Mouse (Mus musculus): ENCODE results near the gene Cerkl. TPM values are rescaled to one million over a fixed set of nuclear protein-coding genes. Genes with fewer than 3 reads are reported as not detected.
A peak's percentile ranks its signal among the peaks of the same experiment; 100 is the strongest.

Gene Cerkl
- polyA plus RNA-seq, 1 experiment from 2014 or later: 1.1 TPM

DNA sequence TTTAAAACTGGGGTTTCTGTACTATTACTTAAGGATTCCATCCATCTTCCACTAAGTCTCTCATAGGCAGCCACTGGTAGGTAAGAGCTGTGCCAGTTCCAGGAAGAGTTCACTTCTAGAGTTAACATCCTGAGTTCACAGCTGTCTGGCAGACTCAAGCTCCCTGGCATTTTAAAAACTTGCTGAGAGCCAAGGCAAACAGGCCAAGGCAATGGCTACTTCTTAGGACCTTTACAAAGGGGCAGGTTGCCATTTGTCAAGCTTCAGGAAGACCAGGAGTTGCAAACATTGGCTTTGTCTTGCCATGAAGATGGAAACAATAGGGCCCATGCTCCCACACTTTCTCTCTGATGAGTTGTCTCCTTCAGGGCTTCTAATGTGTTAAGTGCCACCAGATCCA is 26.5 kb downstream of the Cerkl start:
- peaks cover 14% of the 10 kb centered on the region for H3K27me3 ChIP-seq
- H3K9ac ChIP-seq: no peak overlapping the region
- no peaks in the 10 kb centered on the region for H3K9me3 ChIP-seq
- 0 out of 2 replicates have a peak overlapping the region, but pooled peaks have one; percentile 98 for H3K4me2 ChIP-seq (replicated peaks)
- no peak for ATAC-seq (ENCODE audit: low FRiP score, low read depth)
- H3K4me3 ChIP-seq: no peak overlapping the region
- H3K4me1 ChIP-seq: peaks cover 23% of the 10 kb centered on the region
- H3K36me3 ChIP-seq: no peaks in the 10 kb centered on the region
- H3K27ac ChIP-seq: no peak overlapping the region

DNA sequence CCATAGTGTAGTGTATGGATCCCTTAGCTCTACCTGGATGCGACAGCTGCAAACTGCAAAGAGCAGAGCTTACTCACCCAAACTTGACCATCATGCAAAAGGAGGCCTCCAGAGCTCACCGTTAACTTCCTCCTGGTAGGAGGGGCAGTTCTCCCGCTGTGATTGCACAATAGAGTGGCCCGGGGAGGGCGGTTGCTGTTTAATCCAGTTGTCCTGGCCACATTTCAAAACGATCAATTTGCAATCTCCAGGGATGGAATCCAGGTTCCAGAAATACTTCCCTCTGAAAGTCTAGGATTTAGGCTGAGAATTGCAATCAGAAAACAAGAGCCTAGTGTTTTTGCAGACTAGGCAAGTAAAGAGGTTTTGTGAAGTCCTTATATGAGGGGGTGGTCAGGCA is 26.9 kb downstream of the Cerkl start:
- H3K4me2 ChIP-seq (replicated peaks): 0 out of 2 replicates have a peak overlapping the region, but pooled peaks have one; percentile 98
- H3K4me1 ChIP-seq: peaks cover 23% of the 10 kb centered on the region
- H3K4me3 ChIP-seq: no peak overlapping the region
- H3K36me3 ChIP-seq: no peaks in the 10 kb centered on the region
- 13% methylated on average over 6 of the region's 6 CpGs for WGBS
- no peaks in the 10 kb centered on the region for H3K9me3 ChIP-seq
- H3K27ac ChIP-seq: no peak overlapping the region
- no peak overlapping the region for H3K9ac ChIP-seq
- H3K27me3 ChIP-seq: peaks cover 14% of the 10 kb centered on the region
- ATAC-seq (ENCODE audit: low FRiP score, low read depth): no peak

DNA sequence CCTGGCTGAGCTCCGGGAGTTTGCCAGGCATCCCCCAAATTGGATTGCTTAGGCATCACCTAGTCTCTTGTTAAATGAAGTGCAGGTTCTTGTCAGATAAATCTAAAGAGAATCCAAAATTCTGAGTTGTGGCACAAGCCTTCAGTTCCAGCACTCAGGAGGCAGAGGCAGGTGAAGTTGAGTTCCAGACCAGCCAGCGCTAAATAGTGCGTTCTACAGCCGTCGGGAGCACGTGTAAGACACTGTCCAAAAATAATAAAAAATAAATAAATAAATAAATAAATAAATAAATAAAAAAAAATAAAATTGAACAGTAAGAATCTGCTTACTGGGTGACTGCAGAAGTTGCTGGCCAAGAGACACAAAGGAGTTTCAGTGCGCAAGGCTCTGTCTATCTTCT is 27.5 kb downstream of the Cerkl start:
- 15% methylated on average over 7 of the region's 7 CpGs for WGBS
- Histone ChIP-seq H3K27me3 (peaks cover 14% of the 10 kb centered on the region), H3K4me2 (replicated peaks) (peak overlapping the region; percentile 98), H3K4me3 (peak overlapping the region; percentile 52), H3K4me1 (peaks cover 23% of the 10 kb centered on the region), H3K36me3 (no peaks in the 10 kb centered on the region), H3K9me3 (no peaks in the 10 kb centered on the region), H3K27ac (no peak overlapping the region), H3K9ac (peak overlapping the region; percentile 67)
- ATAC-seq (ENCODE audit: low FRiP score, low read depth): peak; percentile 9; the same call in 1 of the 2 replicates

DNA sequence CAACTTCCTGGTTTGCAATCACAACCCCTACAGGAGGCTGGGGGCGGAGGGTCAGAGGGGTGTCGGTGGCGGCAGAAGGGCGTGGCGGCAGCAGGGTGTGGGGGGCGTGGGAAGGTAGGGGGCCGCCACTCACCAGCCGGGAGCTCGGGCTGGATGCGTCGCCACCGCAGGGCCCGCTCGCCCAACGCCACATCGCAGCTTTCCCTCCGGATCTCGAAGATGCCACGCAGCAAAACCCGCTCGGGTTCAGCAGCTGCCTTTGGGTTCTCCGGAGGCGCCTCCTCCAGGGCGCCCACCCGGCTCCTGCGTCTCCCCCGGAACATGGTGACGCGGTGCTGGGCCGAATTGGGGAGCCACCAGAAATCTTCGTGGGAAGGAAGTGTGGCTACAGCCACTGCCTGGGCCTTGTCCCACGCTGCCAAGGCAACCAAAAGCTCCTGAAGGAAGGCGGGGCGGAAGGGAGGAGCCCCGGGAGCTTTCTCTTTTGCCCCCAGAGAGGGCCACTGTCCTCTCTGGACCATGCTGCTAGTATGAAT is 27.9 kb downstream of the Cerkl start:
- Histone ChIP-seq H3K27me3 (peaks cover 14% of the 10 kb centered on the region), H3K4me1 (peaks cover 23% of the 10 kb centered on the region), H3K36me3 (no peaks in the 10 kb centered on the region), H3K9ac (peak overlapping the region; percentile 67), H3K27ac (0 out of 2 replicates have a peak overlapping the region, but pooled peaks have one; percentile 28), H3K9me3 (no peaks in the 10 kb centered on the region), H3K4me3 (peak overlapping the region; percentile 52), H3K4me2 (replicated peaks) (peak overlapping the region; percentile 98)
- ATAC-seq (ENCODE audit: low FRiP score, low read depth): peak; percentile 41; the same call in 1 of the 2 replicates
- under 1% methylated on average over 35 of the region's 35 CpGs for WGBS

DNA sequence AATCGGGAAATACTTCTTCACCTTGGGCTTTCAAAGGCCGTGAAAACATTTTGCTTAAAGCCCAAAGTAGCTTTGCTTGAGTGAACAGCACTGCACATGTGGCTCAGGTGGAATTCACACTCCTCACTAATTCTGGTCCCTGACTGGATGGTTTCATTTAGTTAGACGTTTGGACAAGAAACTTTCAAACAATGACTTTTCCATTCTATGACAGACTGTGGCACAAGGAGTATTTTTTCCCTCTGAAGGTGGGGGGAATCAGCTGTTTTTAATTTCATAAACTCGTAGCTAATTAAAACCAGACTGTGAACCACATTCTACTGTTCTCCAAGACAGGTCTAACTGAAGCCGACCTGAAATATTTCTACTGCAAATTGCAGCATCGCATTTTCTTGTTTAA is 28.6 kb downstream of the Cerkl start:
- no peaks in the 10 kb centered on the region for H3K9me3 ChIP-seq
- H3K4me3 ChIP-seq: peak overlapping the region; percentile 52
- no peak overlapping the region for H3K9ac ChIP-seq
- peaks cover 23% of the 10 kb centered on the region for H3K4me1 ChIP-seq
- ATAC-seq (ENCODE audit: low FRiP score, low read depth): peak; percentile 58; the same call in 1 of the 2 replicates
- H3K27ac ChIP-seq: no peak overlapping the region
- H3K36me3 ChIP-seq: no peaks in the 10 kb centered on the region
- H3K27me3 ChIP-seq: peaks cover 14% of the 10 kb centered on the region
- peak overlapping the region; percentile 98 for H3K4me2 ChIP-seq (replicated peaks)
- WGBS: 7% methylated on average over 6 of the region's 6 CpGs

DNA sequence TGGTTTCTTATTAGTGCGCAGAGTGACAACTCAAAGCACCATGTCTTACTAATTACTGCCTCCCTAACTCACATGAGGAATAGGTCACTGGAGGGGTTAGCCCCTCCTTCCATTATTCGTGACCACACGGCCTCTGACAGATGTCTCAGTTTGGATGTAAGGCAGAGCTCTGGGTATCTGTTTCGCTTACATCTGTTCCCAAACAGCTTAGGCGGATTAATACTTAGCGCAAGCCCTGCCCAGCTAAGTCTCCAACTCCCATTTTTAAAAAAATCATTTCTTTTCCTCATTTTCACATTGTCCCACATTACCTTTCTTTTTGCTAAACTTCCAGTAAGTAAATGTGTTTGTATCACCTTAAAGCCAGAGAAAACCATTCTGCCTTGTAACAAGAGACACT is 34.9 kb downstream of the Cerkl start:
- 30% methylated on average over 6 of the region's 6 CpGs for WGBS
- ATAC-seq (ENCODE audit: low FRiP score, low read depth): no peak
- no peaks in the 10 kb centered on the region for H3K36me3 ChIP-seq
- H3K9me3 ChIP-seq: no peaks in the 10 kb centered on the region
- no peak overlapping the region for H3K4me2 ChIP-seq (replicated peaks)
- no peak overlapping the region for H3K27ac ChIP-seq
- no peak overlapping the region for H3K9ac ChIP-seq
- no peaks in the 10 kb centered on the region for H3K27me3 ChIP-seq
- no peaks in the 10 kb centered on the region for H3K4me1 ChIP-seq
- H3K4me3 ChIP-seq: no peak overlapping the region

DNA sequence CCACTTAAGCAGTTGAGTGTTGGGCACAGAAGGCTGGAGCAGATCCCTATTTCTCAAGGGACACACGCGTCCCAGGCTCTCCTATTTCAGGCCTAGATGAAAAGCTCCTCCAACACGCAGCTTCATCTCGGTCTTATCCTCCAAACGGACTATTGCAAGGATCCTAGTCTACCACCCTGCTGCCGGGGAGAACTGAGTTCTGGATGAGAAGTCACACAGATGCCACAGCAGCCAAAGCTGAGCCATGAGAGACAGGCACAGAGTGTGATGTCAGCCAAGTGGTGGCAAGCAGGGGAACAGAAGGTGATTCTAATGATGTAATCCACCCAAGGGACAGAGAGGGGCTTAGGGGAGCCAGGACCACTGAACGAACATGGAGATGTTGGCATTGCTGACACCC is 42.1 kb downstream of the Cerkl start:
- ATAC-seq (ENCODE audit: low FRiP score, low read depth): no peak
- Histone ChIP-seq H3K9me3 (no peaks in the 10 kb centered on the region), H3K4me3 (no peak overlapping the region), H3K4me2 (replicated peaks) (no peak overlapping the region), H3K27me3 (no peaks in the 10 kb centered on the region), H3K27ac (no peak overlapping the region), H3K9ac (no peak overlapping the region), H3K4me1 (no peaks in the 10 kb centered on the region), H3K36me3 (no peaks in the 10 kb centered on the region)
- WGBS: 75% methylated on average over 7 of the region's 7 CpGs

DNA sequence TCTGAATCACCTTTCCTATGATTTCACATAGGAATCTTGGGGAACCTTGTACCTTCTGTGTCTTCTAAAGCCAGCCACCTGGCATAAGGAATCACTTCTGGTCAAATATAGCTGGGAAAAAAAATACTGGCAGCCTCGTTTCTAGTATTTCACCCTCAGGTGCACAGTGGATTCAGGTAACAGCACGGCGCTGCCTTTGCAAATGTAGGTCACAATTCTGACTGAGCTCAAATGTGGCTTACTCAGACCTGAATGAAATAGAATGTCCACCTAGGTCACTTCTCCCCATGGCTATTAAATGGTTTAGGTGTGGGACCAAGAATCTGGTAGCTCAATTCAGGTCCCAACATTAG is 45.7 kb downstream of the Cerkl start:
- WGBS: 65% methylated on average over 3 of the region's 3 CpGs
- no peak overlapping the region for H3K9ac ChIP-seq
- H3K4me3 ChIP-seq: no peak overlapping the region

DNA sequence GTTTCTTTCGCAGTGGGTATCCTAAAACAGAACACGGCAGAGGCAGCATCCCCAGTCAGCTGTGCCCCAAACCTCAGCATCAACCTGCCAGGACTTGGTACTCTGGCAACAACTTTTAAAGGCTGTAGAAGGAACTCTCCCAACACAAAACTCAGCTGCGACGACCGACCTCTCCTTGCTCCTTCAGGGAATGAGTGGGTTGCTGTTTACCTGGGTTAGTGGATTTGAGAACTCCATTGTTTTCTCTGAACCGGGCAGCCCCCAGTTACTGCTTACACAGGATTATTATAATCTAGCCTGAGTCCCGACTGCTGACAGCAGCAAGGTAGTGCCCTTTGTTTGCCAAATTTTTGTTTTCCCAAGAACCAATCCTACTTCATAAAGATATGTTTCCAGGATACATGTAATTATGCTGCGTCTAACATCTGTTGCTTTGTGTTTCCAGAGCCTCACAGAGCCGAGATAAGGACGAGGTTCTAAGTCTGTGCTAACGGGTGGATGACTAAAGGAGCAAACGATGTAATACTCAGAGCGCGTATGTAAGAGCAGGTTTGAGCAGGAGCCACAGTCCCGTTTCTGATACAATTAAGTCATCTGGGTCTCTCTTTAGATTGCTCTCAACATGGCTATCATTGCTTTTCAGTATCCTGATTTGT is 46.2 kb downstream of the Cerkl start:
- Histone ChIP-seq H3K36me3 (no peaks in the 10 kb centered on the region), H3K4me2 (replicated peaks) (no peak overlapping the region), H3K27ac (no peak overlapping the region), H3K9me3 (no peaks in the 10 kb centered on the region), H3K4me1 (no peaks in the 10 kb centered on the region), H3K27me3 (no peaks in the 10 kb centered on the region), H3K4me3 (no peak overlapping the region), H3K9ac (no peak overlapping the region)
- WGBS: 64% methylated on average over 15 of the region's 15 CpGs
- no peak for ATAC-seq (ENCODE audit: low FRiP score, low read depth)

More for the DNA sequence above, 45.7 kb downstream of the Cerkl start:
- H3K27me3 ChIP-seq: no peaks in the 10 kb centered on the region
- ATAC-seq (ENCODE audit: low FRiP score, low read depth): no peak
- H3K9me3 ChIP-seq: no peaks in the 10 kb centered on the region
- no peaks in the 10 kb centered on the region for H3K4me1 ChIP-seq
- H3K4me2 ChIP-seq (replicated peaks): no peak overlapping the region
- H3K36me3 ChIP-seq: no peaks in the 10 kb centered on the region
- no peak overlapping the region for H3K27ac ChIP-seq

DNA sequence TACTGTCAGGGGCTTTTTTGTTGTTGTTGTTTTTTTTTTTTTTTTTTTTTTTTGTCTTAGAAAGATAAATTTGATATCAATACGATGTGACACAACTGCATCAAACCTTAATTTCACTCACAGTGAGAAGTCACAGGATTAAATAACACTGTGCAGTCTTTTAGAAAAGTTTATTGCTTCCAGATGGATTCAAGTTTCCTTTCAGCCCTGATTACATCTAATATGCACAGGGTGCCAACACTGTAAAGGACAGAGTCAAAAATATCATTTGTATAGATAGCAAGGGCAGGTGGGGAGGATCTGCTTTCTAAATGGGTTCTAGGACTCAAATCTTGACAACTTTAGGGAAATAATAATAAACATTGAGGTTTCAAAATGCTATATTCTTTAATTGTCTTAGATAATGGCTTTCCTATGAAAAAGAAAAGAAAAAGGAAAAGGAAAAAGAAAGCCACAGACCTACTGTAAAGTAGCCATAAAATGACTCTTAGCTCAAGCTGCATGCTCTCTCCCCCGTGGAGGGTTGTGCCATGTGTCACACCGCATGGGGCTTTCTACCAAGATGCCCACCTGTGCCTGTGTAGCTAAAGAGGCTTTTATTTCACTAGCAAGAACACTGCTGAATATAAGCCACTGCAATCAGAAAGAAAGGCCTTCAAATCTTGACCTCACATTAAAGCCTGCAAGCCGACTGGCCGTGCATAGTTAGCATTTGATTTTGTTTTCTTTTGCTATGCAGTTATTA is 50.8 kb downstream of the Cerkl start:
- Histone ChIP-seq H3K9ac (no peak overlapping the region), H3K27me3 (no peaks in the 10 kb centered on the region), H3K4me3 (no peak overlapping the region), H3K9me3 (no peaks in the 10 kb centered on the region), H3K4me1 (no peaks in the 10 kb centered on the region), H3K36me3 (no peaks in the 10 kb centered on the region), H3K4me2 (replicated peaks) (no peak overlapping the region), H3K27ac (no peak overlapping the region)
- WGBS: 50% methylated on average over 5 of the region's 5 CpGs
- no peak for ATAC-seq (ENCODE audit: low FRiP score, low read depth)

DNA sequence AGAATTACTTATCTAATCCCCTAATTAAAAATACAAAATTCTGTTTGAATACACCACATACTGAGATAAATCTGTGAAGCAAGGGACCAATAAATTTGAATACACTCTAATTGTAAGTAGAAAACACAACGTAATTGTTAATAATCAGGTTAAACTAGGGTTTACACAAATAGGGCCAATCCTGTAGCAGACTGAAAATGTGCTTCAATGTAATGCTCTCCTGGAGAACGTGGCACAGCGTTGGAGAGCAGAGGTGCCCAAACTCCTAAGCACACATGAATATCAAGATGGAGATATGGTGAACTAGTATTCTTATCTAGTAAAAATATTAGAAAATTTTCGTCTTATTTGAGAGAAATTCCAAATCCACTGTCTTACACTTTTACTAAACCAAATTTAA is 56.5 kb downstream of the Cerkl start:
- Histone ChIP-seq H3K9ac (no peak overlapping the region), H3K27me3 (no peaks in the 10 kb centered on the region), H3K4me3 (no peak overlapping the region), H3K4me1 (no peaks in the 10 kb centered on the region), H3K4me2 (replicated peaks) (no peak overlapping the region), H3K27ac (no peak overlapping the region), H3K9me3 (no peaks in the 10 kb centered on the region), H3K36me3 (no peaks in the 10 kb centered on the region)
- no peak for ATAC-seq (ENCODE audit: low FRiP score, low read depth)
- 74% methylated on average over 4 of the region's 4 CpGs for WGBS

DNA sequence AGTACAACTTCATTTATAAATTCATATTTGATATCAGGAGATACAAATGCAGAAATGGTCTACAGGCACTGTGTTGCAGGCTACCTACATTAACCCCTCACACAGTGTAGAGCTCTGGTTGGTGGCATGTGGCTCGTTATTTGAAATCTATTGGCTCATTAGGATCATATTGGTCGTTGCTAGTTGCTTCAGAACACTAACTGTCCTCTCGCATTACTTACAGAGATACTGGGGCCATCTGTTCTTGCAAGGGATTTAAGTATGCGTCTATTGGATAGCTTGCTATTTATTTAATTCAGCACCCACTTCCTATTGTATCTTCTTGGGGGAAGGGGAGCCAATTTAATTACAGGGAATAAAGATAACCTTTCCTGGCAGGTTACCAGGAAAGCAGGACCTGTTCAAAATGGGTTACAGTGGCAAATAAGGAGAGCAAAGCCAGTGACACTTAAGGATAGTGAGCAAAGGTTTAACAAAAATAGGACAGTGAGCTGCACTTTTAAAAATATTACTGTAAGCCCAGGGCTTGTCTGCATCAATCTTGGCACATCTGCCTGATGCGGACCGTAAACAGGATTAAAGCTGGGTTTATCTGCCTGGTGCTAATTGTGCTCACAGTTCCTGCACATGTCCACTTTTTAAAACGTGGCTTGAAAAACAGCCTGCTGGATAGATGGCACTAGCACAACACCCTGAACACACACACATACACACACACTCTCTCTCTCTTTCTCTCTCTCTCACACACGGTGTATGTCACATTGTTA is 57.2 kb downstream of the Cerkl start:
- WGBS: 47% methylated on average over 8 of the region's 8 CpGs
- H3K27me3 ChIP-seq: no peaks in the 10 kb centered on the region
- H3K4me2 ChIP-seq (replicated peaks): no peak overlapping the region
- no peak overlapping the region for H3K9ac ChIP-seq
- no peaks in the 10 kb centered on the region for H3K9me3 ChIP-seq
- H3K4me1 ChIP-seq: no peaks in the 10 kb centered on the region
- no peak overlapping the region for H3K4me3 ChIP-seq
- no peak overlapping the region for H3K27ac ChIP-seq
- no peaks in the 10 kb centered on the region for H3K36me3 ChIP-seq
- no peak for ATAC-seq (ENCODE audit: low FRiP score, low read depth)
